Mouse (Mus musculus): ENCODE measurements at regions not wholly inside any gene's neighbourhood (a gene's known extent, or its start where the extent isn't known, plus 50 kb on each side); places are given as distances from the start of the nearest gene placed in this dataset.

DNA sequence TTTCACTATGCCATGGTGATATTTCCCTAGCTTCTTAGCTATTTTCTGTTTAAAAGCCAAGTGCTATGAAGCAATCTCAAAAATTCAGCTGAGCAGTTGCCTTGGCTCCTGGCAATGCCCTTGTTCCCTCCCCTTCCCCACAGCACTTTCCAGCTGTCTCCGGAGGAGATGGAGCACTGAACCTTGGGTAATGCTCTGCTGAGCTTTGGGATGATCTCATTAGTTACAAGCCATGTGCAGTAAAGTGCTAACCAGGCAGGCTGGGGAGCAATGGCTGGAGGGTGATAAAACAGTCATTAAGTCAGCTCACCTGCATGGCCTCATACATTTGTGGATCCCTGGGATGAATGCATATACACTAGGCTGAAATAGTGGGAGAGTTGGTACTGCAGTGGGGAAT is 659.4 kb downstream of the Rab28 start:
- Histone ChIP-seq H3K27ac (ENCODE audit: control insufficient read depth, low read depth, low read length) (no peak overlapping the region), H3K9ac (ENCODE audit: control insufficient read depth, low read depth, low read length, poor library complexity, severe bottlenecking) (no peak overlapping the region), H3K79me2 (ENCODE audit: control insufficient read depth, insufficient read depth, low read length, poor library complexity) (no peaks in the 10 kb centered on the region), H3K9me3 (replicated peaks; ENCODE audit: insufficient read depth, low read length) (no peaks in the 10 kb centered on the region), H3K36me3 (ENCODE audit: control insufficient read depth in 1 of 2, insufficient read depth in 2 of 2, low read length in 2 of 2) (no peaks in the 10 kb centered on the region), H3K4me1 (ENCODE audit: control insufficient read depth in 1 of 2, insufficient read depth in 2 of 2, low read length in 2 of 2) (no peaks in the 10 kb centered on the region), H3K4me3 (ENCODE audit: control insufficient read depth in 1 of 2, insufficient read depth in 1 of 2, low read depth in 2 of 2, low read length in 2 of 2) (no peak overlapping the region), H3K27me3 (ENCODE audit: control insufficient read depth in 1 of 2, insufficient read depth in 2 of 2, low read length in 2 of 2) (no peaks in the 10 kb centered on the region)
- TF ChIP-seq ELF1 (IDR thresholded peaks at IDR 0.05; ENCODE audit: low read depth, low read length) (no peak), MYB (IDR thresholded peaks at IDR 0.05; ENCODE audit: low read depth, low read length) (no peak), ZNF384 (IDR thresholded peaks at IDR 0.05; ENCODE audit: low read depth, low read length) (no peak), USF1 (IDR thresholded peaks at IDR 0.05; ENCODE audit: low read depth, low read length) (no peak), UBTF (IDR thresholded peaks at IDR 0.05; ENCODE audit: borderline replicate concordance, insufficient read depth, low read depth, low read length) (no peak), MYC (IDR thresholded peaks at IDR 0.05; ENCODE audit: low read depth, low read length) (no peak), MEF2A (IDR thresholded peaks at IDR 0.05; ENCODE audit: extremely low read depth, insufficient replicate concordance, low read depth, low read length, poor library complexity, severe bottlenecking) (no peak), CHD2 (IDR thresholded peaks at IDR 0.05; ENCODE audit: low read length) (no peak), SIN3A (IDR thresholded peaks at IDR 0.05; ENCODE audit: low read length) (no peak), GABPA (IDR thresholded peaks at IDR 0.05; ENCODE audit: low read depth, low read length) (no peak), ZC3H11A (IDR thresholded peaks at IDR 0.05; ENCODE audit: low read depth, low read length) (no peak), POLR2AphosphoS2 (IDR thresholded peaks at IDR 0.05; ENCODE audit: low read length) (no peak), RAD21 (IDR thresholded peaks at IDR 0.05; ENCODE audit: low read depth, low read length) (no peak)
- no peak for DNase-seq (ENCODE audit: low read depth, low spot score)

DNA sequence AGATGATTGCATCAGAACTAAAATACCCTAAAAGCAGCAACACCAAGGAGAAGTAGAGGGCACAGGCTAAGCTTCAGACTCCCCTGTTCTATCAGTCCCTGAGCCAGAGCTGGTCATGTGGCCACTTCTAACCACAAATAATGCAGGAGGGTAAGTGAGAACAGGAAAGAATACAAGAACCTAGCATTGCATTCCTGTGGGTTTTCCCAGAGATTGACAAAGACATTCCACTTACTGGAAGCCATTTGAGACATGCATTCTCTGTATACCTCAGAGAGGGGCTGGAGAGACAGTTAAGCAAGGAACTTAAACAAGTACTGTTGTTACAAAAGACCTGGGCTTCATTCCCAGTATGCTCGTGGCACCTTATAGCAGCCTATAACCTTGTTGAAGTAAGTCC is 662.7 kb downstream of the Rab28 start:
- TF ChIP-seq MYC (IDR thresholded peaks at IDR 0.05; ENCODE audit: low read depth, low read length), result no peak
- no peak for TF ChIP-seq RAD21 (IDR thresholded peaks at IDR 0.05; ENCODE audit: low read depth, low read length)
- no peak for TF ChIP-seq ZMIZ1 (IDR thresholded peaks at IDR 0.05; ENCODE audit: low read depth, low read length)
- TF ChIP-seq TAL1 (IDR thresholded peaks at IDR 0.05; ENCODE audit: low read length), result no peak
- TF ChIP-seq JUND (IDR thresholded peaks at IDR 0.05; ENCODE audit: low read depth, low read length), result no peak
- TF ChIP-seq USF2 (IDR thresholded peaks at IDR 0.05; ENCODE audit: borderline replicate concordance in 1 of 2, insufficient read depth in 1 of 2, low read depth in 1 of 2, low read length in 2 of 2), result no peak
- no peak for TF ChIP-seq HCFC1 (IDR thresholded peaks at IDR 0.05; ENCODE audit: low read depth, low read length)
- TF ChIP-seq MAX (IDR thresholded peaks at IDR 0.05; ENCODE audit: low read length), result no peak
- no peak for TF ChIP-seq MXI1 (IDR thresholded peaks at IDR 0.05; ENCODE audit: low read depth, low read length)
- TF ChIP-seq GABPA (IDR thresholded peaks at IDR 0.05; ENCODE audit: low read depth, low read length), result no peak
- TF ChIP-seq MYB (IDR thresholded peaks at IDR 0.05; ENCODE audit: low read depth, low read length), result no peak
- no peak for TF ChIP-seq CHD2 (IDR thresholded peaks at IDR 0.05; ENCODE audit: low read length)
- no peak for TF ChIP-seq NRF1 (IDR thresholded peaks at IDR 0.05; ENCODE audit: insufficient read depth, low read depth, low read length, poor library complexity, severe bottlenecking)
- no peak for TF ChIP-seq CHD1 (IDR thresholded peaks at IDR 0.05; ENCODE audit: low read depth, low read length)
- no peak for TF ChIP-seq UBTF (IDR thresholded peaks at IDR 0.05; ENCODE audit: borderline replicate concordance, insufficient read depth, low read depth, low read length)
- TF ChIP-seq POLR2AphosphoS5 (IDR thresholded peaks at IDR 0.05; ENCODE audit: borderline replicate concordance, low read depth, low read length), result no peak
- TF ChIP-seq KAT2A (conservative IDR thresholded peaks at IDR 0.05; ENCODE audit: low read depth, low read length), result no peak
- TF ChIP-seq MEF2A (IDR thresholded peaks at IDR 0.05; ENCODE audit: extremely low read depth, insufficient replicate concordance, low read depth, low read length, poor library complexity, severe bottlenecking), result no peak
- no peak for TF ChIP-seq SIN3A (IDR thresholded peaks at IDR 0.05; ENCODE audit: low read length)
- no peak for TF ChIP-seq POLR2A (IDR thresholded peaks at IDR 0.05; ENCODE audit: control insufficient read depth in 1 of 2, insufficient read depth in 1 of 2, low read depth in 1 of 2, low read length in 2 of 2, poor library complexity in 1 of 2)
- DNase-seq (ENCODE audit: low read depth, low spot score), result no peak
- H3K79me2 ChIP-seq (ENCODE audit: control insufficient read depth, insufficient read depth, low read length, poor library complexity), result no peaks in the 10 kb centered on the region
- no peak overlapping the region for H3K9ac ChIP-seq (ENCODE audit: control insufficient read depth, low read depth, low read length, poor library complexity, severe bottlenecking)
- no peaks in the 10 kb centered on the region for H3K36me3 ChIP-seq (ENCODE audit: control insufficient read depth in 1 of 2, insufficient read depth in 2 of 2, low read length in 2 of 2)
- H3K4me3 ChIP-seq (ENCODE audit: control insufficient read depth in 1 of 2, insufficient read depth in 1 of 2, low read depth in 2 of 2, low read length in 2 of 2), result no peak overlapping the region
- no peaks in the 10 kb centered on the region for H3K4me1 ChIP-seq (ENCODE audit: control insufficient read depth in 1 of 2, insufficient read depth in 2 of 2, low read length in 2 of 2)
- H3K9me3 ChIP-seq (replicated peaks; ENCODE audit: insufficient read depth, low read length), result no peaks in the 10 kb centered on the region
- H3K27ac ChIP-seq (ENCODE audit: control insufficient read depth, low read depth, low read length), result no peak overlapping the region
- no peaks in the 10 kb centered on the region for H3K27me3 ChIP-seq (ENCODE audit: control insufficient read depth in 1 of 2, insufficient read depth in 2 of 2, low read length in 2 of 2)

Measured in MEL (cell line).